Mouse (Mus musculus): ENCODE measurements around the gene Bud13. TPM values are rescaled to one million over a fixed set of nuclear protein-coding genes. Genes with fewer than 3 reads are reported as not detected.

Gene Bud13
- total and polyA plus RNA-seq, 3 experiments = 13.9 to 26.3 TPM; not detected in 1

- Histone ChIP-seq H3K27me3 (ENCODE audit: control insufficient read depth in 1 of 2, insufficient read depth in 2 of 2, low read length in 2 of 2) (peaks cover under 1 to 8% of the 10 kb centered on the region in 2 experiments; a peak in 3 of 4 replicates), H3K9ac (ENCODE audit: control insufficient read depth, low read depth, low read length, poor library complexity, severe bottlenecking) (no peak overlapping the region), H3K4me3 (ENCODE audit: control insufficient read depth in 1 of 2, insufficient read depth in 1 of 2, low read depth in 2 of 2, low read length in 2 of 2) (no peak overlapping the region), H3K4me1 (ENCODE audit: control insufficient read depth in 1 of 2, insufficient read depth in 2 of 2, low read length in 2 of 2) (no peaks in the 10 kb centered on the region), H3K9me3 (replicated peaks; ENCODE audit: insufficient read depth, low read length) (no peaks in the 10 kb centered on the region), H3K36me3 (ENCODE audit: control insufficient read depth in 1 of 2, insufficient read depth in 2 of 2, low read length in 2 of 2) (no peaks in the 10 kb centered on the region), H3K27ac (ENCODE audit: control insufficient read depth, low read depth, low read length) (no peak overlapping the region), H3K79me2 (ENCODE audit: control insufficient read depth, insufficient read depth, low read length, poor library complexity) (no peaks in the 10 kb centered on the region)
- TF ChIP-seq USF1 (IDR thresholded peaks at IDR 0.05; ENCODE audit: low read depth, low read length) (no peak), SIN3A (IDR thresholded peaks at IDR 0.05; ENCODE audit: low read length) (no peak), ELF1 (IDR thresholded peaks at IDR 0.05; ENCODE audit: low read depth, low read length) (no peak), UBTF (IDR thresholded peaks at IDR 0.05; ENCODE audit: borderline replicate concordance, insufficient read depth, low read depth, low read length) (no peak), MAFK (IDR thresholded peaks at IDR 0.05; ENCODE audit: borderline replicate concordance, low read depth, low read length) (no peak), TAL1 (IDR thresholded peaks at IDR 0.05; ENCODE audit: low read length) (no peak), ZKSCAN1 (IDR thresholded peaks at IDR 0.05; ENCODE audit: low read depth, low read length) (no peak), MAZ (IDR thresholded peaks at IDR 0.05; ENCODE audit: low read depth, low read length) (no peak), CHD1 (IDR thresholded peaks at IDR 0.05; ENCODE audit: low read depth, low read length) (no peak), E2F4 (IDR thresholded peaks at IDR 0.05; ENCODE audit: borderline replicate concordance, low read depth, low read length) (no peak), GABPA (IDR thresholded peaks at IDR 0.05; ENCODE audit: low read depth, low read length) (no peak), HCFC1 (IDR thresholded peaks at IDR 0.05; ENCODE audit: low read depth, low read length) (no peak), RCOR1 (IDR thresholded peaks at IDR 0.05; ENCODE audit: low read depth, low read length) (no peak)
- DNase-seq (ENCODE audit: low read depth, low spot score) = no peak
Measured at GRCm38 (mm10) chr9:46329801-46330585, 47.2 kb downstream of the Bud13 start.

GRCm38 (mm10) chr9:46330586-46330895, 47.7 kb downstream of the Bud13 start:
- Histone ChIP-seq H3K4me3 (ENCODE audit: control insufficient read depth in 1 of 2, insufficient read depth in 1 of 2, low read depth in 2 of 2, low read length in 2 of 2) (no peak overlapping the region), H3K36me3 (ENCODE audit: control insufficient read depth in 1 of 2, insufficient read depth in 2 of 2, low read length in 2 of 2) (no peaks in the 10 kb centered on the region), H3K79me2 (ENCODE audit: control insufficient read depth, insufficient read depth, low read length, poor library complexity) (no peaks in the 10 kb centered on the region), H3K27ac (ENCODE audit: control insufficient read depth, low read depth, low read length) (no peak overlapping the region), H3K27me3 (ENCODE audit: control insufficient read depth in 1 of 2, insufficient read depth in 2 of 2, low read length in 2 of 2) (peaks cover 0 to 5% of the 10 kb centered on the region in 2 experiments; a peak in 2 of 4 replicates), H3K4me1 (ENCODE audit: control insufficient read depth in 1 of 2, insufficient read depth in 2 of 2, low read length in 2 of 2) (no peaks in the 10 kb centered on the region), H3K9me3 (replicated peaks; ENCODE audit: insufficient read depth, low read length) (no peaks in the 10 kb centered on the region), H3K9ac (ENCODE audit: control insufficient read depth, low read depth, low read length, poor library complexity, severe bottlenecking) (no peak overlapping the region)
- DNase-seq (ENCODE audit: low read depth, low spot score) = no peak
- TF ChIP-seq HCFC1 (IDR thresholded peaks at IDR 0.05; ENCODE audit: low read depth, low read length) (no peak), MEF2A (IDR thresholded peaks at IDR 0.05; ENCODE audit: extremely low read depth, insufficient replicate concordance, low read depth, low read length, poor library complexity, severe bottlenecking) (no peak)

Data from MEL (cell line).